Mouse (Mus musculus) olfactory bulb, adult 2 months (tissue): ENCODE data around the gene Hist1h2bp.

Experiments used
- CTCF ChIP-seq: fragments of 200-500 bp; IDR thresholded peaks from 2 replicates; pipeline ENCODE4 v1.5.1; 2012; ENCODE audit warnings: low read depth, mild to moderate bottlenecking, low read length, moderate library complexity; ENCODE audit not compliant: insufficient read depth
- POLR2A ChIP-seq: fragments of 200-500 bp; IDR thresholded peaks from 2 replicates; pipeline ENCODE4 v1.6.1; 2012; ENCODE audit warnings: mild to moderate bottlenecking, low read depth, low read length, moderate library complexity; ENCODE audit not compliant: insufficient read depth

- TF ChIP-seq POLR2A (no peak), CTCF (no peak)
Observed at GRCm38 (mm10) chr13:21751417-21751816, 35.8 kb upstream of the Hist1h2bp start.
